28 mouse cellular contexts compared by ENCODE assay signal in genomic region chr9:21190670-21191069, GRCm38 (mm10). TPM values are rescaled to one million over a fixed set of nuclear protein-coding genes. Genes with fewer than 3 reads are reported as not detected.
"Had no signal": no experiment of that assay in that cellular context is flagged by ENCODE, and none has a peak within 500 bp of the region (broad histone marks: within the 10 kb centered on the region; RNA-seq: fewer than 3 reads in every experiment).

No protein-coding gene starts in this region.

- H3K4me3 ChIP-seq: limb, embryonic 10.5 days; limb, embryonic 12.5 days; limb, embryonic 13.5 days; limb, embryonic 15.5 days; liver, embryonic 12.5 days; liver, embryonic 13.5 days; liver, embryonic 15.5 days; lung, embryonic 15.5 days; megakaryocyte, embryonic 14.5 days; midbrain, embryonic 12.5 days; midbrain, embryonic 13.5 days; midbrain, embryonic 15.5 days; myocyte; neural tube, embryonic 12.5 days; neural tube, embryonic 13.5 days had no signal

- H3K27me3 ChIP-seq: limb, embryonic 15.5 days; liver, embryonic 12.5 days; liver, embryonic 13.5 days; liver, embryonic 15.5 days; lung, embryonic 15.5 days; midbrain, embryonic 15.5 days; neural tube, embryonic 13.5 days had no signal

- H3K4me2 ChIP-seq: limb, embryonic 12.5 days; limb, embryonic 13.5 days; limb, embryonic 15.5 days; liver, embryonic 11.5 days; liver, embryonic 12.5 days; liver, embryonic 13.5 days; liver, embryonic 15.5 days; lung, embryonic 14.5 days; lung, embryonic 15.5 days; midbrain, embryonic 12.5 days; midbrain, embryonic 13.5 days; midbrain, embryonic 15.5 days; neural tube, embryonic 12.5 days; neural tube, embryonic 13.5 days had no signal

- H3K9me3 ChIP-seq: limb, embryonic 10.5 days; limb, embryonic 12.5 days; limb, embryonic 13.5 days; limb, embryonic 15.5 days; liver, embryonic 12.5 days; liver, embryonic 13.5 days; liver, embryonic 15.5 days; lung, embryonic 15.5 days; megakaryocyte, embryonic 14.5 days; midbrain, embryonic 12.5 days; midbrain, embryonic 13.5 days; midbrain, embryonic 15.5 days; neural tube, embryonic 12.5 days; neural tube, embryonic 13.5 days had no signal

- ATAC-seq: liver, embryonic 12.5 days; liver, postnatal 0 days; lung, postnatal 0 days; midbrain, embryonic 13.5 days; midbrain, embryonic 15.5 days; midbrain, embryonic 16.5 days had no signal

- H3K9ac ChIP-seq: limb, embryonic 13.5 days; limb, embryonic 15.5 days; liver, embryonic 12.5 days; liver, embryonic 13.5 days; liver, embryonic 14.5 days; liver, embryonic 15.5 days; liver, postnatal 0 days; lung, embryonic 14.5 days; lung, embryonic 15.5 days; midbrain, embryonic 12.5 days; midbrain, embryonic 13.5 days; midbrain, embryonic 15.5 days; neural tube, embryonic 12.5 days; neural tube, embryonic 13.5 days had no signal

- DNase-seq: left cerebral cortex, postnatal 4 days; liver; liver, embryonic 13.5 days; liver, postnatal 0 days; lung, adult 18-20 months; lung, adult 2 months; lung, postnatal 14 days; lung, postnatal 4 days had no signal

- H3K36me3 ChIP-seq: limb, embryonic 12.5 days; limb, embryonic 13.5 days; limb, embryonic 15.5 days; liver, embryonic 12.5 days; liver, embryonic 13.5 days; lung, embryonic 15.5 days; midbrain, embryonic 12.5 days; midbrain, embryonic 13.5 days; midbrain, embryonic 15.5 days; neural tube, embryonic 12.5 days; neural tube, embryonic 13.5 days had no signal

- H3K27ac ChIP-seq: limb, embryonic 10.5 days; limb, embryonic 12.5 days; limb, embryonic 13.5 days; limb, embryonic 15.5 days; liver, embryonic 12.5 days; liver, embryonic 13.5 days; liver, embryonic 14.5 days; liver, embryonic 15.5 days; lung, embryonic 15.5 days; macrophage; midbrain, embryonic 12.5 days; midbrain, embryonic 13.5 days; midbrain, embryonic 15.5 days; neural tube, embryonic 12.5 days; neural tube, embryonic 13.5 days had no signal

RNA-seq across cellular contexts. Expression of gene S1pr5, which starts 57.6 kb away (rescaled TPM):
- polyA plus RNA-seq: liver, embryonic 11.5 days; lung, embryonic 14.5 days; macrophage had no signal
